Mouse (Mus musculus) liver, embryonic 11.5 days (tissue): ENCODE results near the gene Tac4. TPM values are rescaled to one million over a fixed set of nuclear protein-coding genes. Genes with fewer than 3 reads are reported as not detected.

Source experiments
- ATAC-seq: fragments of 200-750 bp; cut with Nextera tagmentation; replicated peaks from 2 replicates; pipeline ENCODE4 v1.8.0; 2017; ENCODE audit warnings: moderate number of reproducible peaks, mild to moderate bottlenecking, moderate TSS enrichment, moderate library complexity; ENCODE audit not compliant: low FRiP score
- DNase-seq: peaks from one replicate; pipeline ENCODE4 v3.0.0-alpha.2; 2017; ENCODE audit warnings: low spot score
- H3K27ac ChIP-seq: fragments of 300-500 bp; sonication (generic); 2 replicates; pipeline ENCODE4 v1.5.1; 2014; ENCODE audit warnings: mild to moderate bottlenecking, low read depth, low read length, control low read depth
- H3K27me3 ChIP-seq: fragments of 300-500 bp; sonication (generic); replicated peaks from 2 replicates; pipeline ENCODE4 v1.6.1; 2014; ENCODE audit warnings: low read length, mixed read lengths; ENCODE audit not compliant: control insufficient read depth, insufficient read depth
- H3K36me3 ChIP-seq: fragments of 300-500 bp; sonication (generic); 2 replicates; pipeline ENCODE4 v1.6.1; 2014; ENCODE audit warnings: mild to moderate bottlenecking, low read length, moderate library complexity, mixed read lengths; ENCODE audit not compliant: control insufficient read depth, insufficient read depth
- H3K4me1 ChIP-seq: fragments of 300-500 bp; sonication (generic); replicated peaks from 2 replicates; pipeline ENCODE4 v1.6.1; 2014; ENCODE audit warnings: low read length, mixed read lengths; ENCODE audit not compliant: control insufficient read depth, insufficient read depth
- H3K4me2 ChIP-seq: fragments of 300-500 bp; sonication (generic); 2 replicates; pipeline ENCODE4 v1.6.1; 2014; ENCODE audit warnings: mild to moderate bottlenecking, control low read depth, moderate library complexity
- H3K4me3 ChIP-seq: fragments of 300-500 bp; sonication (generic); 2 replicates; pipeline ENCODE4 v1.5.1; 2014; ENCODE audit warnings: low read depth, low read length, control low read depth
- H3K9ac ChIP-seq: fragments of 300-500 bp; sonication (generic); 2 replicates; pipeline ENCODE4 v1.6.1; 2014; ENCODE audit warnings: low read depth, low read length, control low read depth
- H3K9me3 ChIP-seq: fragments of 300-500 bp; sonication (generic); 2 replicates; pipeline ENCODE4 v1.6.1; 2016; ENCODE audit warnings: low read length, inconsistent platforms, mixed read lengths; ENCODE audit not compliant: control insufficient read depth
- WGBS: fragments of 180-500 bp; shearing (Covaris S2); extraction: QIAGEN DNeasy Blood & Tissue Kit; methylation state at CpG from one replicate; pipeline ENCODE4 v1.1.7; 2014; 5-methylcytosine and 5-hydroxymethylcytosine counted together
- polyA plus RNA-seq: library from polyadenylated mRNA; unstranded; fragments of >200 nt; fragmentation: Nextera tagmentation; extraction: Ambion mirVana; gene quantifications from 2 replicates; pipeline ENCODE4 v1.2.1, GENCODE M21; 2014

The Tac4 gene
- polyA plus RNA-seq: not detected in 2 replicates

DNA sequence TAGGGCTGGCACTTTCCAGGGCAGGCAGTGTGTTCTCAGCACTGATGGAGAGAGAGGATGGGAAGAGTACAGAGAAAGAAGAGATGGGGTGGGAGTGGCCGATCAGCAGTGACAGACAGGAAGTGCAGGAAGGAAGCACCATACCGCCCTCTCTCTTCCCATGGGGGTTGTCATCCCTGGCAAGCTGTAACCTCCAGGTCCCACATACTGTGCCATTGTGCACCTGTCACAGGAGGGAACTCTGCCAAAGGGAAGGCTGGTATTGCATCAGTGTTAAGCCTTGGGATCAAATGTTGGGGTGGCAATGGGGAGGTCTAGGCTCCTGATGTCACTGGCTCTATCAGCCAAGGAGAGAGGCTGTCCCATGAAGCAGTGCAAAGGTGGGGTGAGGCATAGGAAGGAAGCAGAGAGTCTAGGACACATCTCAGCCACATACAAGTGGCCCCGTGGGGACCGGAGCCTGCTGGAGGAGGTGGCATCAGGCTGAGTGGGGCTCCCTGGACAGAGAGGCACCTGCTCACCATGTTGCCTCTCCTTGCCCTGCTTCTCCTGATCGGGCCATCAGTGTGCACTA is at the start of gene Tac4:
Tac4 (plus strand) TSS at position 352 of the 574 bp plus-strand sequence.
- Histone ChIP-seq H3K27ac (no peak within 1 kb of the TSS), H3K36me3 (no peaks in the 10 kb centered on the region), H3K4me3 (no peak within 1 kb of the TSS), H3K9me3 (no peaks in the 10 kb centered on the region), H3K4me2 (no peak within 1 kb of the TSS), H3K9ac (no peak within 1 kb of the TSS), H3K4me1 (peaks cover 6% of the 10 kb centered on the region; the same call in 1 of the 2 replicates), H3K27me3 (no peaks in the 10 kb centered on the region)
- ATAC-seq: no peak
- DNase-seq: no peak
- 40% methylated on average over 5 of the region's 5 CpGs for WGBS

DNA sequence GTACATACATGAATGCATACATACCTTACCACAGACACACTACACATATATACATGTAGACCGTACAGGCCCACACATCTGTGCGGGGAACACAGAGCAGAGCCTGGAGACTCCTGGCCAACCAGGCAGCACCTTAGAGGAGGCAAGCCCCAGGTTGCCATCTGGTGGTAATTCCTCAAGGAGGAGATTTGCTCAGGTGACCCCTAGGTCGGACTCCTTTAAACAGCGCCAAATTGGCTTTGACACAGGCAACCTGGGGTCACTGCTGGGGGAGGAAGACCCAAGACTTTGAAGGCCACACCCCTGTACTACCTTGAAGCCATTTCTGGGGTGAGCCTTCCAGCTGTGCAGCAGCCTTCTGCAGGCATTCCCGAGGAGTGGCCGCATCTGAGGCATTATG is 47.7 kb upstream of the Tac4 start:
- no peak overlapping the region for H3K9ac ChIP-seq
- peaks cover 15% of the 10 kb centered on the region for H3K4me1 ChIP-seq
- 33% methylated on average over 6 of the region's 6 CpGs for WGBS
- no peaks in the 10 kb centered on the region for H3K9me3 ChIP-seq
- H3K27ac ChIP-seq: no peak overlapping the region
- peaks cover 21% of the 10 kb centered on the region for H3K27me3 ChIP-seq
- no peak overlapping the region for H3K4me3 ChIP-seq
- H3K4me2 ChIP-seq: no peak overlapping the region
- H3K36me3 ChIP-seq: no peaks in the 10 kb centered on the region
- ATAC-seq: no peak
- DNase-seq: no peak

DNA sequence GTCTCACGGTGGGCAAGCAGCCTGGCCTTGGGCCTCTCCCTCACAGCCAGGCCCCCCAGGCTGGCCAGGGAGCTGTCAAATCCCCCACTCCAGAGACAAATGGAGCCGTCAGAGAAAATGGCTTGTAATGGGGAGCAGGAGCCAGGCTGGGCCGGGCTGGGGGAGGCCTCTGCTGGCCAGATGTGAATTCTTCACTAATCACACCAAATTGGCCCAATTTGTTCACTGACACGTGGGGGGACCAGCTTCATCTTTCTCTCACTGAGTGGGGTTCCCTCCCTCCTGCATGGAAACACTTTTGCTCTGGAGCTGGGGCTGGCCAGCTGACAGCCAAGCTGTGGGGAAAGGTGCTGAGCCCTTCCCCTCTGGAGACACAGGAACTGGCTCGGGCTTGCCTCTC is 47.0 kb upstream of the Tac4 start:
- no peak overlapping the region for H3K9ac ChIP-seq
- H3K36me3 ChIP-seq: no peaks in the 10 kb centered on the region
- ATAC-seq: no peak
- no peaks in the 10 kb centered on the region for H3K9me3 ChIP-seq
- H3K27ac ChIP-seq: no peak overlapping the region
- H3K4me1 ChIP-seq: peaks cover 15% of the 10 kb centered on the region
- no peak overlapping the region for H3K4me2 ChIP-seq
- 26% methylated on average over 5 of the region's 5 CpGs for WGBS
- no peak overlapping the region for H3K4me3 ChIP-seq
- DNase-seq: no peak
- peaks cover 28% of the 10 kb centered on the region for H3K27me3 ChIP-seq

DNA sequence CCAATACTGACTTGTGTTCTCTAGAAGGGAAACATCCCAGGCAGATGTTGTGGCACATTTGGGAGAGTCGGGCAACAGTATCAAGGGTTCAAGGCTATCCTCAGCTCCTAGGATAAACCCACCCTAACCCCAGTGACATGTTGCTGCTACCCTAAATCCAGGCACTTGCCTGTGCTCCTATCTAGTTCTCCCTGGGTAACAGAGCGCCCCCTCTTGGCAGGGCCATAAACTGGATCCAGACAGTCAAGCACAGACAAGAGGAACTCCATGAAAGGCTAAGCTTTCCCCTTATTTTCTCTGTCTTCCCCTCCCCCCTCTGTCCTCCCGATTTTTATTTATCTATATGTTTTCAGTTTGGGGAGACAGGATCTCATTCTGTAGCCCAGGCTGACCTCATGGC is 45.1 kb upstream of the Tac4 start:
- Histone ChIP-seq H3K27me3 (peaks cover 30% of the 10 kb centered on the region), H3K27ac (no peak overlapping the region), H3K36me3 (no peaks in the 10 kb centered on the region), H3K9ac (no peak overlapping the region), H3K4me3 (no peak overlapping the region), H3K9me3 (no peaks in the 10 kb centered on the region), H3K4me1 (peaks cover 5% of the 10 kb centered on the region), H3K4me2 (no peak overlapping the region)
- ATAC-seq (no peak), DNase-seq (no peak)
- WGBS: 49% methylated on average over 3 of the region's 3 CpGs

DNA sequence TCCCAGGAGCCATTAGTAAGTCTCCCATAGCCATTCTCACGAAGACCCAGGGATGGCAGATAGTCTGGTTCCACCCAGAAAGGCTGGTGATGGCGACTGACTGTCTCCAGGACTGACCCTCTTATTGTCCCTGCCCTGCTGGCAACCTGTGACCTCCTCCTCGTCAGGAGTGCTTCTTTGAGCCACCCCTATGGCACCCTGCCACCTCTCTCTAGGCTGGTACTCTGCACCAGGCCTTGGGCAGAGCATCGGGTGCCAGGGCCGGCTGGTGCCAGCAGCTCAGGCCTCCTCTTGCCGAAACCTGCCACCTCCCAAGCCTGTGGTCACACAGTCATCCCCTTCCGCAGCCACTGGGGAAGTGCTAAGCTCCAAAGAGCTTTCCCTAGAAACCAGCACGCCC is 42.2 kb upstream of the Tac4 start:
- H3K9ac ChIP-seq: no peak overlapping the region
- no peaks in the 10 kb centered on the region for H3K9me3 ChIP-seq
- DNase-seq (no peak), ATAC-seq (no peak)
- no peak overlapping the region for H3K27ac ChIP-seq
- H3K4me1 ChIP-seq: 0 out of 2 replicates have a peak, but pooled peaks cover 8% of the 10 kb centered on the region
- H3K4me2 ChIP-seq: no peak overlapping the region
- WGBS: 52% methylated on average over 8 of the region's 8 CpGs
- no peak overlapping the region for H3K4me3 ChIP-seq
- no peaks in the 10 kb centered on the region for H3K36me3 ChIP-seq
- H3K27me3 ChIP-seq: peaks cover 54% of the 10 kb centered on the region

DNA sequence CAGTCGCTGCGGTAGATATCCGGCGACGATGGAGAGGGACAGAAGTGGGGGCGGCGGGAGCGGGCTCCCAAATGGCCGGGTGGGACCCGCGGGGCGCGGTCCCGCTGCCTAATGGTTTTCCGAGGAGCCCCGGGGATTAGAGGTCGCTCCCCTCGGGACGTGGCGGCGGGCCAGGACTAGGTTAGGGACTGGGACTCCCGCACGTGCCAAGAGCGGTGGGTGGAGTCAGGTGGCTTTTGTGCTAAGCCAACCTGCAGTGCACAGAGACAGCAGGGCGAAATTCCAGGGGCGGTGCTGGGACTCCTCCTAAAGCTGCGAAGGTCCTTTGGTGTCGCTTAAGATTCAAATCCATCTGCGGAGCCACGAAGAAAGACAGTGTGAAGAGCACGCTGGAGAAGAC is 37.9 kb upstream of the Tac4 start:
- Histone ChIP-seq H3K4me3 (peak overlapping the region; percentile 34), H3K27ac (no peak overlapping the region), H3K4me1 (0 out of 2 replicates have a peak, but pooled peaks cover 6% of the 10 kb centered on the region), H3K9ac (no peak overlapping the region), H3K27me3 (peaks cover 60% of the 10 kb centered on the region), H3K36me3 (no peaks in the 10 kb centered on the region), H3K9me3 (no peaks in the 10 kb centered on the region), H3K4me2 (peak overlapping the region; percentile 40)
- DNase-seq (no peak), ATAC-seq (no peak)
- 2% methylated on average over 31 of the region's 31 CpGs for WGBS

DNA sequence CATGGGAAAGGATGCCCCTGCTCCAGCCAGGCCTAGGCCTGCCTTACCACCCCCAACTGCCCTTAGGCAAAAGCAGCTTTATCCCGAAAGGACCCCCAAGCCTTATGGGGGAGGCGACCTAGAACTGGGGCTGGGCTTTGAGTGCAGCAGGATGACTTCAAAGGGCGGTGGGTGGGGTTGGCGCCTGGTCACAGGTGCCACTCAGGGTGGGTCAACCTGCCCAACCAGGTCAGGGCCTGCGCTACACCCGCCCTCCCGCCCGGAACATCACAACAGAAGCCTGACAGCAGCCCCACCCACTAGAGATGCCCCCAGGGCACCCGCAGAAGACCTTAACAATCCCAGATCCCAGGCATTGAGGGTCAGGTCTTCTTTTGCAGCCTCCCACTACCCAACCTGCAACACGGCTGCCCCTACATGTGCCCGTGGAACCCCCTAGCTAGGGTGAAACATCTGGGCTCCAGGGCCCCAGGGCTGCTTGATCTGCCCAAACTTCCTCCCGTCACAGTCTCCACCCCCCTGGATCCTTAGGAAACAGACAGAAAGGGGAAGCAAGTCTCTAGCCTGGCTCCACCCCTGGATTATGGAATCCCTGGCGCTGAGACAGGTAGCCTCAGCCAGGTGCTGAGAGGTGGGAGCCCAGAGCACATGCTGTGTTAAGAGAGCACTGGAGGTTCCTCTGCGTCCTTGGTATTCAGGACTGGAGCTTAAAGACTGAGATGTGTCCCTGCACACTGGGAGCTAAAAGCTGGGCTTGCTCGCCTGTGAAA is 37.0 kb upstream of the Tac4 start:
- WGBS: 10% methylated on average over 15 of the region's 15 CpGs
- H3K36me3 ChIP-seq: no peaks in the 10 kb centered on the region
- no peaks in the 10 kb centered on the region for H3K9me3 ChIP-seq
- no peak overlapping the region for H3K9ac ChIP-seq
- H3K27me3 ChIP-seq: peaks cover 56% of the 10 kb centered on the region
- peak overlapping the region; percentile 40 for H3K4me2 ChIP-seq
- H3K27ac ChIP-seq: no peak overlapping the region
- ATAC-seq (no peak), DNase-seq (no peak)
- 0 out of 2 replicates have a peak, but pooled peaks cover 6% of the 10 kb centered on the region for H3K4me1 ChIP-seq
- no peak overlapping the region for H3K4me3 ChIP-seq

DNA sequence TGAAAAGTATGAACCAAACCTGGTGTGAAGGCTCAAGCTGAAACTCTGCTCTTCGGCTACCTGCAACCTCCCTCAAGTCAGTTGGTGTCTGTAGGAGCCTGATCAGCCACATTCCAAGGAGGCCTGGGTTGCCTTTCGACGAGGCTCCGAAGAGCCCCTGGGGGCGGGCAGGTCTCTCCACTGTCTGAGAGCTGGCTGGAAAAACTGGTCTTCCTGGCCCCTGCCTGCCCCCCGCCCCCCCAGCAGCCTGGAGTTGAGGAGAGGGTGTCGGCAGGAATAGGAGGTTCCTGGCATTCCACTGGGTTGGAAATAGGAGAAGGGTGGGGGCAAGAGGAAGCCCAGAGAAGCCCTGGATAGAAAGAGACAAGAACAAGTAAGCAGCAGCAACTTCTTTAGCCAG is 35.9 kb upstream of the Tac4 start:
- Histone ChIP-seq H3K4me2 (no peak overlapping the region), H3K4me1 (0 out of 2 replicates have a peak, but pooled peaks cover 6% of the 10 kb centered on the region), H3K27me3 (peaks cover 55% of the 10 kb centered on the region), H3K27ac (no peak overlapping the region), H3K9me3 (no peaks in the 10 kb centered on the region), H3K9ac (no peak overlapping the region), H3K4me3 (no peak overlapping the region), H3K36me3 (no peaks in the 10 kb centered on the region)
- 24% methylated on average over 7 of the region's 7 CpGs for WGBS
- ATAC-seq (no peak), DNase-seq (no peak)

DNA sequence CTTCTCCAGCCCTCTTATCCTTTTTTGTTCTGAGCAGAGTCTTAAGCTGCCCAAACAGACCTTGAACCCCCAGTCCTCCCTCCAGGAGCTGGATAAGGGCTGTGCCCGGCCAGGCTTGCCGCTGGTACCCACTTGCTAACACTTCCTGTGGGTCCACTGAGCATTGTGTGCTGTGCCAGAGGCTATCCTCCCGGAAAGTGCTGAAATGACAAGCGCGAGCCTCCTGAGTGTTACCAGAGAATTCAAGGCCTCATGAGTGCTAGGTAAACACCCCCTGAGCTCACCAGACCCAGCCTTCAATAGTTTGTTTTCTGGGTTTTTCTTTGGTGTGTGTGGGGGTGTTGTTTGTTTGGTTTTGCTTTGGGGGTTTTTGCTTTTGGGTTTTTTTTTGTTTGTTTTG is 33.9 kb upstream of the Tac4 start:
- Histone ChIP-seq H3K9ac (no peak overlapping the region), H3K9me3 (no peaks in the 10 kb centered on the region), H3K4me2 (no peak overlapping the region), H3K4me3 (no peak overlapping the region), H3K27ac (no peak overlapping the region), H3K27me3 (peaks cover 50% of the 10 kb centered on the region), H3K36me3 (no peaks in the 10 kb centered on the region), H3K4me1 (0 out of 2 replicates have a peak, but pooled peaks cover 6% of the 10 kb centered on the region)
- ATAC-seq (no peak), DNase-seq (no peak)
- 51% methylated on average over 5 of the region's 5 CpGs for WGBS
